ENCODE assay signal across 25 mouse cellular contexts in the genomic region with DNA sequence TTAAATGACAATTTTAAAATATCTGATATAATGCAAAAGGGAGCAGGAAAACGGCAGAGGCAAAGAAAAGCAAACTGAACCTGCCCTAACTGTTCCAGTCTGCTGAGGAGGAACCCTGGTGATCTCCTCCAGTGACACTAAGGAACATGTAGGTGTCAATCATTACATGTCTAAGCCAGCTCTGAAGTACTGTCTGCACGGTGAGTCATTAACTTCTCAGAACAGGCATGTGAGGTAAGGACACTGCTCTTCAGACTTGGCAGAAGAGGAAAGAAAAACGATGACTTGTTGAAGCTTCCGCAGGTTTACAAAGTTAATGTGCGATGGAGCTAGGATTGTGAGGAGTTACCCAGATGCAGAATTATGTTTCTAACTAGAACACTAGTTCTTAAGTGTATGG.
DNase-seq lines count a peak whose midpoint lies in the region; ATAC-seq and TF ChIP-seq lines count a peak whose summit lies in the region.
"Had no signal": no experiment of that assay in that cellular context is flagged by ENCODE, and none has a peak within 500 bp of the region (broad histone marks: within the 10 kb centered on the region; RNA-seq: fewer than 3 reads in every experiment).

No protein-coding gene starts in this region.

- TF ChIP-seq CTCF in kidney, adult 2 months (conservative IDR thresholded peaks at IDR 0.05; ENCODE audit: insufficient read depth, insufficient read length, low read depth, low read length): no peak

- no peak overlapping the region for H3K4me2 ChIP-seq in kidney, embryonic 15.5 days
- H3K4me2 ChIP-seq: forebrain, embryonic 13.5 days; heart, embryonic 11.5 days; hindbrain, embryonic 13.5 days had no signal

- 0 out of 2 replicates have a peak, but pooled peaks have one; percentile 79 for ATAC-seq in kidney, embryonic 15.5 days (replicated peaks; ENCODE audit: low FRiP score)
- no peak for ATAC-seq in monocyte, adult 5-6 weeks (replicated peaks; ENCODE audit: insufficient number of reproducible peaks, low FRiP score, low TSS enrichment, poor library complexity, severe bottlenecking)
- ATAC-seq: CD4-positive, CD25-positive, alpha-beta regulatory T cell, adult 4 months; forebrain, embryonic 13.5 days; forebrain, embryonic 16.5 days; hindbrain, embryonic 16.5 days had no signal

- WGBS in kidney, adult 2 months: 54% methylated on average over 5 of the region's 5 CpGs
- 78% methylated on average over 5 of the region's 5 CpGs for WGBS in kidney, embryonic 15.5 days

- no peaks in the 10 kb centered on the region for H3K27me3 ChIP-seq in kidney, adult 2 months (replicated peaks; ENCODE audit: control insufficient read depth, insufficient read depth, low read length)
- no peaks in the 10 kb centered on the region for H3K27me3 ChIP-seq in kidney, embryonic 15.5 days
- H3K27me3 ChIP-seq: forebrain, embryonic 13.5 days; hindbrain, embryonic 13.5 days had no signal

- no peak for TF ChIP-seq POLR2A in kidney, adult 2 months (IDR thresholded peaks at IDR 0.05; ENCODE audit: low read depth, low read length)

- H3K27ac ChIP-seq in kidney, adult 2 months (ENCODE audit: insufficient read depth, low read depth, low read length): peak overlapping the region; percentile 69
- no peak overlapping the region for H3K27ac ChIP-seq in kidney, embryonic 15.5 days
- H3K27ac ChIP-seq: forebrain, embryonic 10.5 days; forebrain, embryonic 13.5 days; gastrocnemius, adult 2 months; hindbrain, embryonic 10.5 days; hindbrain, embryonic 13.5 days had no signal

- H3K36me3 ChIP-seq in kidney, adult 2 months (ENCODE audit: control insufficient read depth, insufficient read depth, low read length): no peaks in the 10 kb centered on the region
- no peaks in the 10 kb centered on the region for H3K36me3 ChIP-seq in kidney, embryonic 15.5 days
- H3K36me3 ChIP-seq: forebrain, embryonic 10.5 days; hindbrain, embryonic 10.5 days; hindbrain, embryonic 13.5 days had no signal

- no peak overlapping the region for H3K4me3 ChIP-seq in kidney, adult 2 months (ENCODE audit: insufficient read depth, low read depth, low read length)
- no peak overlapping the region for H3K4me3 ChIP-seq in kidney, embryonic 15.5 days (replicated peaks)
- H3K4me3 ChIP-seq: forebrain, embryonic 10.5 days; forebrain, embryonic 13.5 days; gastrocnemius, adult 2 months; hindbrain, embryonic 10.5 days; hindbrain, embryonic 13.5 days had no signal

- peaks cover 5% of the 10 kb centered on the region; the same call in 1 of the 2 replicates for H3K4me1 ChIP-seq in kidney, adult 2 months (ENCODE audit: control insufficient read depth, insufficient read depth, low read length)
- H3K4me1 ChIP-seq in kidney, embryonic 15.5 days: no peaks in the 10 kb centered on the region

- H3K9ac ChIP-seq in kidney, embryonic 15.5 days: no peak overlapping the region
- H3K9ac ChIP-seq: forebrain, embryonic 13.5 days; hindbrain, embryonic 13.5 days had no signal

- DNase-seq in kidney, adult 2 months: peak; percentile 84
- DNase-seq in kidney, postnatal 4 days: no peak
- DNase-seq in kidney, postnatal 14 days: peak; percentile 38
- no peak for DNase-seq in heart, postnatal 14 days
- no peak for DNase-seq in frontal cortex, postnatal 10 days (ENCODE audit: low spot score in 2 of 2)
- DNase-seq: adrenal gland, adult 2 months; adrenal gland, postnatal 14 days; cerebellum, adult 11-12 months; cerebellum, adult 8-10 months; cerebellum, postnatal 10 days; cerebellum, postnatal 36 days; gastrocnemius, adult 2 months; gastrocnemius, postnatal 14 days; heart, adult 11 months; heart, postnatal 36 days had no signal

- intact Hi-C loops in heart, postnatal 14 days (cut with DNase I): no loop called here

- no peaks in the 10 kb centered on the region for H3K9me3 ChIP-seq in kidney, embryonic 15.5 days (replicated peaks)
- H3K9me3 ChIP-seq: forebrain, embryonic 10.5 days; forebrain, embryonic 13.5 days; hindbrain, embryonic 10.5 days; hindbrain, embryonic 13.5 days had no signal

Comparison
In these comparisons a context has a peak if more than half of its experiments do, and no peak if none do; other contexts are left out.
1. DNase-seq: peak in kidney, adult 2 months (single experiment) and kidney, postnatal 14 days (single experiment); none in kidney, postnatal 4 days (0 of 2), heart, postnatal 14 days (0 of 2) and frontal cortex, postnatal 10 days (0 of 2).